Mouse (Mus musculus) lung, postnatal 0 days (tissue): ENCODE results near the gene Nfil3.

Experiments used
- CTCF ChIP-seq: IDR thresholded peaks from 2 replicates; pipeline ENCODE4 v1.5.1; 2016; ENCODE audit warnings: antibody characterized with exemption, mild to moderate bottlenecking
- EP300 ChIP-seq: IDR thresholded peaks from 2 replicates; pipeline ENCODE4 v1.6.1; 2016; ENCODE audit warnings: antibody characterized with exemption, mild to moderate bottlenecking, control low read depth

GRCm38 (mm10) chr13:52978321-52978981 is 2.4 kb downstream of the Nfil3 start:
- TF ChIP-seq EP300 (no peak), CTCF (no peak)
